Mouse (Mus musculus) lung, postnatal 0 days (tissue): ENCODE results near the gene Nol6. TPM values are rescaled to one million over a fixed set of nuclear protein-coding genes. Genes with fewer than 3 reads are reported as not detected.
A peak's percentile ranks its signal among the peaks of the same experiment; 100 is the strongest.

Experiments used
- ATAC-seq: fragments of 200-750 bp; cut with Nextera tagmentation; 2 replicates; pipeline ENCODE4 v1.8.0; 2017; ENCODE audit warnings: moderate library complexity
- DNase-seq: peaks from one replicate; pipeline ENCODE4 v3.0.0-alpha.2; 2016; ENCODE audit warnings: low spot score
- H3K27ac ChIP-seq: fragments of 300-500 bp; sonication (generic); 2 replicates; pipeline ENCODE4 v1.5.1; 2014; ENCODE audit warnings: antibody characterized with exemption, mild to moderate bottlenecking, low read length, mixed read lengths
- H3K27me3 ChIP-seq: fragments of 300-500 bp; sonication (generic); replicated peaks from 2 replicates; pipeline ENCODE4 v1.6.1; 2014; ENCODE audit warnings: low read length, mixed read lengths; ENCODE audit not compliant: insufficient read depth
- H3K36me3 ChIP-seq: fragments of 300-500 bp; sonication (generic); 2 replicates; pipeline ENCODE4 v1.6.1; 2014; ENCODE audit warnings: low read length, mixed read lengths; ENCODE audit not compliant: insufficient read depth
- H3K4me1 ChIP-seq: fragments of 300-500 bp; sonication (generic); 2 replicates; pipeline ENCODE4 v1.6.1; 2014; ENCODE audit warnings: antibody characterized with exemption, low read depth, low read length, mixed read lengths; ENCODE audit not compliant: insufficient read depth
- H3K4me2 ChIP-seq: fragments of 300-500 bp; sonication (generic); replicated peaks from 2 replicates; pipeline ENCODE4 v1.6.1; 2014; ENCODE audit warnings: low read depth, mild to moderate bottlenecking, low read length, moderate library complexity, mixed read lengths
- H3K4me3 ChIP-seq: fragments of 300-500 bp; sonication (generic); 2 replicates; pipeline ENCODE4 v1.5.1; 2014; ENCODE audit warnings: low read depth, low read length
- H3K9ac ChIP-seq: fragments of 300-500 bp; sonication (generic); replicated peaks from 2 replicates; pipeline ENCODE4 v1.6.1; 2014; ENCODE audit warnings: low read depth, mild to moderate bottlenecking
- H3K9me3 ChIP-seq: fragments of 300-500 bp; sonication (generic); 2 replicates; pipeline ENCODE4 v1.6.1; 2016; ENCODE audit warnings: low read length, mixed read lengths
- CTCF ChIP-seq: IDR thresholded peaks from 2 replicates; pipeline ENCODE4 v1.5.1; 2016; ENCODE audit warnings: antibody characterized with exemption, mild to moderate bottlenecking
- EP300 ChIP-seq: IDR thresholded peaks from 2 replicates; pipeline ENCODE4 v1.6.1; 2016; ENCODE audit warnings: antibody characterized with exemption, mild to moderate bottlenecking, control low read depth
- WGBS: fragments of 180-500 bp; shearing (Covaris S2); extraction: QIAGEN DNeasy Blood & Tissue Kit; methylation state at CpG from one replicate; pipeline ENCODE4 v1.1.7; 2014; 5-methylcytosine and 5-hydroxymethylcytosine counted together
- polyA plus RNA-seq: library from polyadenylated mRNA; unstranded; fragments of >200 nt; fragmentation: Nextera tagmentation; extraction: Ambion mirVana; gene quantifications from 2 replicates; pipeline ENCODE4 v1.2.1, GENCODE M21; 2015

Nol6 gene
- polyA plus RNA-seq, 1 experiment from 2014 or later, result 6.9 TPM

DNA sequence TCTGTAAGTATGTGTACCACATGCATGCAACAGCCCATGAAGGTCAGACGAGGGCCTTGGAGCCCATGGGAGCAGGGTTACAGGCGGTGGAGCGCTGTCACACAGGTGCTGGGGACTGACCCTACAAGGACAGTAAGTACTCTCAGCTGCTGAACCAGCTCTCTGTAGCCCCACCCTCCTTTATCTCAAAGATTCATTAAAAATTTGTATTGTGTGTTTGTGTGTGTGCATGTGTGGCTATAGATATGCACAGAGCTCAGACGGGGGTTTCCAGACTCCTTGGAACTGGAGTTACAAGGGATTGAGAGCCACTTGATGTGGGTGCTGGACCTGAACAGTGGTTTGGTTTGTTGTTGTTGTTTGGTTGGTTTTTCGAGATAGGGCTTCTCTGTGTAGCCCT lies 42.5 kb downstream of the Nol6 start:
- TF ChIP-seq CTCF, result no peak
- Histone ChIP-seq H3K27ac (no peak overlapping the region), H3K9me3 (no peaks in the 10 kb centered on the region), H3K9ac (no peak overlapping the region), H3K27me3 (no peaks in the 10 kb centered on the region), H3K36me3 (no peaks in the 10 kb centered on the region), H3K4me1 (no peaks in the 10 kb centered on the region), H3K4me2 (no peak overlapping the region), H3K4me3 (no peak overlapping the region)
- DNase-seq, result no peak
- ATAC-seq, result no peak
- 56% methylated on average over 5 of the region's 5 CpGs for WGBS

DNA sequence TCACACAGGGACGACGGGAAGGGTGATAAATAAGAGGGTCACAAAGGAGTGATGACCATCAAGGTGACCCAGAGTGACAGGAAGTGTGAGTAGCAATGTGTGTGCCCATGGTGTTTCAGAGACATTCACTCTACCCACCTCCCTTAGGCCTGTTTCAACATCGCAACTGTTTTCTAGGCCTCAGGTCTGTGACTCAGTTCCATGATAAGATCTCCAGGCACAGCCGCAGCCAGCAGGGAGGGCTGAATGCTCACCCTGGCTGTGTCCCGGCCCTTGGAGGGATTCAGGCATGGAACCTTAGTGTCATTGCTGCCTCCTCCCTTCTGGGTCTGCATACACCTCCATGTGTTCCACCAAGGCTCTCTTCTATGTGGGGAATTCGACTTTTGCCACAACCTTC lies 45.5 kb downstream of the Nol6 start:
- Histone ChIP-seq H3K9ac (no peak overlapping the region), H3K9me3 (no peaks in the 10 kb centered on the region), H3K27ac (no peak overlapping the region), H3K4me2 (no peak overlapping the region), H3K27me3 (no peaks in the 10 kb centered on the region), H3K36me3 (no peaks in the 10 kb centered on the region), H3K4me3 (no peak overlapping the region), H3K4me1 (no peaks in the 10 kb centered on the region)
- 43% methylated on average over 6 of the region's 6 CpGs for WGBS
- ATAC-seq (no peak), DNase-seq (no peak)
- no peak for TF ChIP-seq CTCF
- TF ChIP-seq EP300, result no peak

DNA sequence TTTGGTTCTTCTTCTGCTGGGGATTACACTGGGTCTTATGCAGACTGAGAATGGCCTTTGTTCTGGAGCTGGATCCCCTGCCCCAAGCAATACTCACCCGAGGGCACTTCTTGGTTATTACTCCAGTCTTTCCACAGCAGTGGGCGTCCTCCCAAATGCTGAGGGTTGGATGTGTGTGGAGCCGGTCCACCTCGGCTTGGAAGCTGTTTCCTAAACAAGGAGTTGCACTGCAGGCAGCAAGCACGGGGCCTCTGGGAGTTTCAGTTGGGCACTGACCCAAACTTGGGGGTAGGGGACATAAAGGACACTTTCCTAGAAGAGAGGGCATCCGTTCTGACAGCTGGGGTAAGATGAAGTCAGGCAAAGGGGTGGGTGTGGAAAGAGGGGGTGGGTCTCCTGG lies 49.8 kb downstream of the Nol6 start:
- TF ChIP-seq EP300 (no peak), CTCF (no peak)
- Histone ChIP-seq H3K27ac (no peak overlapping the region), H3K36me3 (no peaks in the 10 kb centered on the region), H3K4me3 (no peak overlapping the region), H3K27me3 (no peaks in the 10 kb centered on the region), H3K4me2 (no peak overlapping the region), H3K9ac (no peak overlapping the region), H3K4me1 (no peaks in the 10 kb centered on the region), H3K9me3 (no peaks in the 10 kb centered on the region)
- 57% methylated on average over 6 of the region's 6 CpGs for WGBS
- ATAC-seq, result no peak
- DNase-seq, result no peak

DNA sequence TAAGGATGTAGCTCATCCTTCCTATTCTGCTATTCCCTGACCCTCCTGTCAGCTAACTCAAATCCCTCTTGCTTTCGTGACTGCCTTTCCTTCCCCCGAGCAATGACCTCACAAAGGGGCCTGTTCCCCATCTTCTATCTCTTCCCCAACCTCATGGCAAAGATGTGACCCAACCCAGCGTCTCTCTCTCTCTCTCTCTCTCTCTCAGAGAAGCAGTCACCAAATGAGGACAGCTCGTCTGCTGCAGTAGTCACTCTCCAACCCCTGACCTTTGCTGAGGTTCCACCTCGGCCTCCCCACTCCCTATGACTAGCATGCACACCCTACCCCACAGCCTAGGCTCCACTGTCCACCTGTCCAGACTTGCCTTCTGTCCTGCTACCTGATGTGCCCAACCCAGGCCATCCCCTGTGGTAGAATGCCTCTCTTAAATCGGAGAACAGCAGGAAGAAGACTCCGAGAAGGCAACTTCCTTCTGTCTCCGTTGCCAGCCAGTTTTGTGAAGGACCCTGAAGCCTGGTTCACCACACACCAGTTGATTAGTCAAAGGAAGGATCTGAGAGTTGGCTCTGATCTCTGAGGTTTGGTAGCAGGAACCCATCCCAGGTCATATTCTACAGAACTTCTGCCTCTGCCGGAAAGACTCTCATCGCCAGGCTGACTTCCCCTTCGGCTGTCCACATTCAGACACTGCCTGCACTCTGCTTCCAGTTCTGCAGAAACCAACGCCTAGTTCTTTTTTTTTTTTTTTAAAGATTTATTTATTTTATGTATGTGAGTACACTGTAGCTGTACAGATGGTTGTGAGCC lies 51.0 kb downstream of the Nol6 start:
- no peak overlapping the region for H3K27ac ChIP-seq
- no peak for TF ChIP-seq EP300
- TF ChIP-seq CTCF, result no peak
- ATAC-seq, result no peak

DNA sequence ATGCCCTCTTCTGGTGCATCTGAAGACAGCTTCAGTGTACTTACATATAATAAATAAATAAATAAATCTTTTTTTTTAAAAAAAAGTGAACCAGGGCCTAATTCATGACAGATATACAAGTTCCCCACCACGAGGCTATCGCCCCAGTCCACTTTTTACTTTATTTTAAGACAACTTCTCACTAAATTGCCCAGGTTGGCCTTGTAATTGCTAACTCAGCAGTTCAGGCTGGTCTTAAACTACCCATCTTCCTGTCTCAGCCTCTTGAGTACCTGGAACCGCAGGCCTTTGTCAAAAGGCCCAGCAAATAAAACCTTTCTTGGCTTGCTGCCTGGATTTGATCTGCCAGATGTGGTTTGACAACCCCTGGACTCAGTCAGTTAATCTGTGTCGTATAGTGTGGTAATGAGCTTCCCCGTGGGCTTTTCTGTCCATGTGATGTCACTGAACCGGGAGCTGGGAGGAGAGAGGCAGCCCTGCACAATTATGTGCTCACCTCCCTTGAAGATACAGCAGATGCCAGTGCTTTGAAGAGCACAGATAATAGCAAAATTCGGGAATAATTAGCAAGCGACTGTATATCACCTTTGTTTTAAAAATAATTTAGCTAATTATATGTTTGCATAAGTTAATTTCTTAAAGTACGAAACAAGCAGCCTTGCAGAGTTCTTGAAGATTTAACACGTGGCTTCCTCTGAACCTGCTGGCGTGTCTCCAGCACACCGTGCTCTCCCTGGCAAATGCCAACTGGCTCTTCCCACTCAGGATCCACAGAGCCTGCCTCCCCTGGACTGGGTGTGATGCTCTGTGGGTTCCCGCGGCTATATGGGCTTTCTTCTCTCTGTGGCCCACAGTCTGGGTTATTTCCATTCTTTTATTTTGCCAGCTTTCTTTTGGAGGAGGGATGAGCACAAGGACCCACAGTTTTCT lies 52.5 kb downstream of the Nol6 start:
- DNase-seq (no peak), ATAC-seq (no peak)
- H3K9ac ChIP-seq, result no peak overlapping the region
- H3K36me3 ChIP-seq, result no peaks in the 10 kb centered on the region
- 70% methylated on average over 14 of the region's 14 CpGs for WGBS
- H3K27ac ChIP-seq, result no peak overlapping the region
- H3K4me2 ChIP-seq, result no peak overlapping the region
- TF ChIP-seq CTCF, result no peak
- no peak for TF ChIP-seq EP300
- no peaks in the 10 kb centered on the region for H3K27me3 ChIP-seq
- no peaks in the 10 kb centered on the region for H3K9me3 ChIP-seq
- no peak overlapping the region for H3K4me3 ChIP-seq
- H3K4me1 ChIP-seq, result no peaks in the 10 kb centered on the region

More for the DNA sequence above, 51.0 kb downstream of the Nol6 start:
- Histone ChIP-seq H3K36me3 (no peaks in the 10 kb centered on the region), H3K4me1 (no peaks in the 10 kb centered on the region), H3K27me3 (no peaks in the 10 kb centered on the region), H3K9ac (no peak overlapping the region), H3K9me3 (no peaks in the 10 kb centered on the region), H3K4me3 (no peak overlapping the region), H3K4me2 (no peak overlapping the region)
- 61% methylated on average over 12 of the region's 12 CpGs for WGBS
- DNase-seq, result no peak

DNA sequence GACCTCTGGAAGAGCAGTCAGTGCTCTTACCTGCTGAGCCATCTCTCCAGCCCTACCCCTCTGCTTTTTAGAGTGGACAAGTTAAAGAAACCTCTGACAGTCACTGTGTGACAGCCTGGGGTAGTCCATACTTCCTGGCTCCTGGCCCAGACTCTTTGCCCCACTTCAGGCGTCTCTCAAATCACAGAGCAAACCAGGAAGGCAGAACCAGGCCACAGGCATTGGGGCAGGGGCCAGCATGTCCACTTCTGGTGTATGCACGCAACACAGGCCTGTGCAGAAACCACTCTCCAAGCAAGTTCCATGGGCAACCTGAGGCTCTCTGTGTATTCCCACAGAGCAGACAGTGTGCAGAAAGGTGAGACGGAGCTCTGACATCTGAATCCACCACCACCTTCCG lies 59.1 kb downstream of the Nol6 start:
- WGBS, result 70% methylated on average over 4 of the region's 4 CpGs
- Histone ChIP-seq H3K4me2 (no peak overlapping the region), H3K9ac (no peak overlapping the region), H3K27me3 (no peaks in the 10 kb centered on the region), H3K4me1 (no peaks in the 10 kb centered on the region), H3K36me3 (no peaks in the 10 kb centered on the region), H3K27ac (no peak overlapping the region), H3K4me3 (no peak overlapping the region), H3K9me3 (no peaks in the 10 kb centered on the region)
- DNase-seq (no peak), ATAC-seq (peak; percentile 25; the same call in 1 of the 2 replicates)
- no peak for TF ChIP-seq EP300

Other genes with a start within 250 kb of the Nol6 start
- gene Spink4, start 204.4 kb downstream of the Nol6 start, polyA plus RNA-seq, result 3.5 and 4.6 TPM in 2 replicates
- 231 and 234 TPM in 2 replicates for gene Bag1, start 176.2 kb downstream of the Nol6 start, polyA plus RNA-seq
- gene Chmp5, start 176.0 kb downstream of the Nol6 start, polyA plus RNA-seq, result 150 and 159 TPM in 2 replicates
- gene Nfx1, start 153.5 kb downstream of the Nol6 start, polyA plus RNA-seq, result 31.7 and 34.5 TPM in 2 replicates
- 0.10 and 0.24 TPM in 2 replicates for gene Aqp7, start 76.3 kb downstream of the Nol6 start, polyA plus RNA-seq
- gene Aqp3, start 26.3 kb downstream of the Nol6 start, polyA plus RNA-seq, result 8.7 and 15.3 TPM in 2 replicates
- gene Ube2r2, start 11.3 kb upstream of the Nol6 start, polyA plus RNA-seq, result 77.9 and 81.6 TPM in 2 replicates
- gene Ubap2, start 150.7 kb upstream of the Nol6 start, polyA plus RNA-seq, result 18.2 and 21.4 TPM in 2 replicates
- 41.3 and 48.1 TPM in 2 replicates for gene Dcaf12, start 190.4 kb upstream of the Nol6 start, polyA plus RNA-seq
- 41.9 and 44.1 TPM in 2 replicates for gene Ubap1, start 224.5 kb upstream of the Nol6 start, polyA plus RNA-seq